Mouse (Mus musculus): ENCODE results near the gene Lrrc66. TPM values are rescaled to one million over a fixed set of nuclear protein-coding genes. Genes with fewer than 3 reads are reported as not detected.

Gene Lrrc66
- total RNA-seq (2017), result not detected in 2 replicates

DNA sequence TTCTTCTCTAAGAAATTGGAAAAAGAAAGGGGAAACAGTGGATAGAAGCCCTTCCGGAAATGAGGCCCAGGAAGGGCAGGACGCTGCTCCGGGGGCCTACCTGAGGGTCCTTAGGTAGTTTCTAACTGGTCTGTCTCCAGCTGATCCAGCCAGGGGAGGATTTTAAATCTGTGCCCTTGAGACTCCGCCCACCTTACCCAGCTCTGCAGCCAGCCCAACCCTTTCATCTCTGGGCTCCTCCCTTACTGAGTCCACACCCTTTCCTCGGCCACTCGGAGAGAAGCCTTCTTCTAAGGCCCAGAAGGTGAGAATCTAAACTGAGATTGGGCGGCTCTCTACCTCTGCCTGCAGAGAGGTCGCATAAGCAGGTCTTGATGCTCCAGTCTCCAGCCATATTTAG lies at the start of gene Lrrc66:
Gene Lrrc66, minus strand, starts transcription at position 236 of the 400 bp plus-strand sequence.
- no peak for ATAC-seq (ENCODE audit: extremely low read depth, insufficient number of reproducible peaks, low FRiP score, poor library complexity, severe bottlenecking)

DNA sequence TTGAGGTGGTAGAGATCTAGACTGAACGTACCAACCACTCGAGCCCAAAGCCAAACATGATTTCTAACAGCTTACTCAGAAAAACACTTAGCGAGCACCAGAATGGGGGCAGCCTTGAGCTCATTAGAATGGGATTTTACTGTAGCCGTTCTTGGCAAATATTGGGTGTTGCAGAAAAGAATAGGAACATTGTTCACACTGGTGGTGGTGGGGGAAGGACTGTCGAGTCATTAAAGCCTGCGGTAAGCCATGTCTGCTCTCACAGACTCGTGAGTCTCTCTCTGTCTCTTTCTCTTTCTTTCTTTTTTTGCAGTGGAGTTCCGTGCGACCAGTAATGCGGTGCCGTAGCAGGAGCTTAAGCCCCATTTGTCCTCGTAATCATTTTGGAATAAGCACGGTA lies 44.3 kb upstream of the Lrrc66 start:
- ATAC-seq (ENCODE audit: extremely low read depth, insufficient number of reproducible peaks, low FRiP score, poor library complexity, severe bottlenecking), result no peak

DNA sequence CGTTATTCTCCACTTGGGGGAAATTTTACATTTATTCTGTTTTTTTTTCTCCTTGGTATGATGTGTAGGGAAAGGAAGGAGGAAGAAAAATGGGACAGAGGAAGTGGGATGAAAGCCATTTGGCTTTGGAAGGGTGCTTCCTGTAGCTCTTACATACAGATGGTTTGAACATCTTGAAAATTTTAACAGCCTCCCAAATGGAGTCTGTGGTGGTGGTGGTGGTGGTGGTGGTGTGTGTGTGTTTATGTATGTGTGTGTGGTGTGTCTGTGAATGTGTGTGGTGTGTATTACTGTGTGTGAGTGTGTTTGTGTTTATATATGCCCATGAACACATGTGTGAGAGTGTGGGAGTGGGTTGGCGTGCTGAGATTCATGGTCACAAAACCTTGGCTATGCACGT lies 43.3 kb upstream of the Lrrc66 start:
- no peak for ATAC-seq (ENCODE audit: extremely low read depth, insufficient number of reproducible peaks, low FRiP score, poor library complexity, severe bottlenecking)

DNA sequence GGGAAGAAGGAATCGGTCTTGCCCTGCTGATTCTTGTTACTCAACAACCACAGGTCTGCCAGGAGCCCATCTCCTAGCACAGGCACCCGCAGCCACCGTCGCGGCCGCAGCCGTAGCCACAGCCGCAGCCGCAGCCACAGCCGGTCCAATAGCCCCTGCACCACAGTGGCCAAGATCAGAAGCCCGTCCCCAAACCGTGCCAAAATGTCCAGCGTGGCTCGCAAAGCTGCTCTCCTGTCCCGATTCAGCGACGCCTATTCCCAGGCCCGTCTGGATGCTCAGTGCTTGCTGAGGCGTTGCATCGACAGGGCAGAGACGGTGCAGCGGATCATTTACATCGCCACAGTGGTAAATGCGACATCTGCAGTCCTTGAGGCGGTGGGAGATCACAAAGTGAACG lies 37.1 kb upstream of the Lrrc66 start:
- no peak for ATAC-seq (ENCODE audit: extremely low read depth, insufficient number of reproducible peaks, low FRiP score, poor library complexity, severe bottlenecking)

DNA sequence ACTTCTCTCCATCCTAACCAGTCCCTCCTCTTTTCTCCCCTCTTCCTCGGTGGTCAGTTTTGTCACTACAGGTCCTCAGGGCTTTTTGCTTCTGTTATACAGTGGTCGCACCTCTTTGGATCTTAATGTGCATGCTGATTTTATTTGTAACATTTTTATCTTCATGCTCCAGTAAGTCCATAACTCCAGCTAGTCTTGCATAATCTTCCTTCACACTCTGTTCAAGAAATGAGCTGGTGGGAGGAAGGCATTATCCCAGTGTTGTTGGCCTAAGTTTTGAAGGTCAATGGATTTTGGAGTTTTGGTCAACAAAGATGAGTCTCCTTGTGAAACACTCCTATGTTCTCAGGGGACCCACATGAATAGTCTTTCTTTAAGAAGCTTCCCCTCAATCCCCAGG lies 35.6 kb upstream of the Lrrc66 start:
- ATAC-seq (ENCODE audit: extremely low read depth, insufficient number of reproducible peaks, low FRiP score, poor library complexity, severe bottlenecking), result no peak

DNA sequence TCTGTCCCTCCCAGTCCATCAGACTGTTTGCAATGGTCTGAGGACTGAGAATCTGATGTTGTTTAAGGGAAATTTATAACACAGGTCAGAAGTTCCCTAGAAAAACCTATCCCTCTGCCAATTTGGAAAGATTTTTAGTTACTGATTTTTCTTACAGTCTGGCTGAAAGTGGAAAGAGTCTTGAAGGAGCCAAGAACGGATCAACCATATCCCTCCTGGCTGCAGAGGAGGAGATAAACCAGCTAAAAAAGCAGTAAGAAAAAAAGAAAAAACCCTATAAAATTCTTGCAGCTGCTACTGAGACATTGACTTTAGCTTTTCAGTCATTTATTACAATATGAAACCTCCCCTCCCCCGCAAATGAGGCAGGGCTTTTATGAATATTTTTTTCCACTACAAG lies 34.4 kb upstream of the Lrrc66 start:
- no peak for ATAC-seq (ENCODE audit: extremely low read depth, insufficient number of reproducible peaks, low FRiP score, poor library complexity, severe bottlenecking)

DNA sequence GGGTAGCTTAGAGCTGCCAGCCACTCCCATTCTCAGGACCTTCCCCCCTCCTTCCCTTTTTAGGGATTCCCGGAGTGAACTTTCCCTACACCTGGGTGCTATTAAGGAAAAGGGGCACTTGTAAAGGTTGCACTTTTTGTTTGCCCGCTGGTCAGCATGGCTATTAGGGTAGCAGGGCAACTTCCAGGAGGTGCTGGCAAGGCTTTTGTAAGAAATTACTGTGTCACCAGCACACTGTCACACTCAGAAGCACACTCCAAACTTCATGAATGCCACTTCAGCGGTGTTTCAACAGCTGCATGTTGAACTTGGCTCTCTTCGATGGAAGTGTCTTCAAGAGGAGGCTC lies 19.5 kb upstream of the Lrrc66 start:
- no peak for ATAC-seq (ENCODE audit: extremely low read depth, insufficient number of reproducible peaks, low FRiP score, poor library complexity, severe bottlenecking)

DNA sequence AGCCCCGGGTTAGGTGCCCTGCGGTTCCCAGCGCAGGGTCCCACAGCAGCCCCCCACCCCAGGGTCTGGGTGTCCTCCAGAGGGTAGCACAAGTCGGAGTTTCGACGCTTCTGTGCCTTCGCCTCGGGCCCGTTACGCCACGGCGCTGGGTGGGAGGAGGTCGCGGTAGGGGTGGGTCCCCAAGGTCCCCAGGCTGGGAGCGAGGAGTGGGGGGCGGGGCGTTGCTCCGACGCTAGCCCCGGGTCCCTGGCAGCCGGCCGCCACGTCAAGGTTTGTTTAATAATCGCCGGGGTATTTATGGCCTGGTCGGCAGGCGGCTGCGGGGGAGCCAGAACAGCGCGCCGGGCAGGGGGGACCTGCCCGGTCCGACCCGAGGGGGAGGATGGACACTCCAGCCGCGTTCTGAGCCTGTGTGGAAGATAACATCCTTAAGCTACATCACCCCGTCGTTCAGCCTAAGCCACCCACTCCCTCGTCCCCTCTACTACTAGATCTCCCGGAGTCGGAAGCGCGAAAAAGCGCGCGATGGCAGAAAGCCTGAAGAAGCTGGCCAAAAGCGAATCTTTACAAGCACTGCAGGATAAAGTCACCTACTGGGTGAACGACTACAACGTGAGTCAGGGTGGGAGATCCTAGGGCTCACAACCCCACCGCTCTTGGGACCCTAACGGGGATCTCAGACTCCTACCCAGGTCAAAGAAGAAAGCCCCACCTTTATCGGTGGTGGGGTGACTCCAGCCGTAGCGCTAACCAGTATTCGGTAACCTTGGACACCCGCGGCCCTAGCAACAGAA lies 18.9 kb upstream of the Lrrc66 start, which contains the start of gene Spata18:
Gene Spata18, plus strand, starts transcription at position 319 of the 794 bp plus-strand sequence.
- ATAC-seq (ENCODE audit: extremely low read depth, insufficient number of reproducible peaks, low FRiP score, poor library complexity, severe bottlenecking), result no peak

DNA sequence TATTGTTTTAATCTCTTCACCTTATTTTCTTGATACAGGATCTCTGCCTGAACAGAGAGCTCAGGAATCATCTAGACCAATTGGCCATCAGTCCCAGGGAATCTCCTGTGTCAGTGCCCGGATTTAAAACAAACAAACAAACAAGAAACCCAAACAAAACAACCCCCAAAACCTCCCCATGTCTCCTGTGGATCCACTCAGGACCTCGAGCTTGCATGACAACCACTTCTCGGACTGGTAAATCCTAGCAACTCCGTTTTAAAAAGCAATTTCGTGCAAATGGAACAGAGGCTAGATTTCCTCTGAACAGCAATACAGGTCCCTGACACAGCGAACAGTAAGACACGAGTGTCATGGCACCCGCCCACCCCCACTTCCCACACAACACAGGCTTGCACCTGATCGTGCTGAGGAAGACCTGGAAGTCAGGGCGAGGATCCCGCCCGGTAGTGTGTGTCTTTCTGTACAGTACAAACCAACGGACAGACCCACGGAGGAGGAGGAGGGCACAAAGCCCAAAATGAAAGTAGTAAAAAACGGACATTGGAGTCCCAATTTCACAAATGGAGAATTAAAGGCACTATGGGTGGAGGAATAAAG lies 18.1 kb upstream of the Lrrc66 start:
- no peak for ATAC-seq (ENCODE audit: extremely low read depth, insufficient number of reproducible peaks, low FRiP score, poor library complexity, severe bottlenecking)

DNA sequence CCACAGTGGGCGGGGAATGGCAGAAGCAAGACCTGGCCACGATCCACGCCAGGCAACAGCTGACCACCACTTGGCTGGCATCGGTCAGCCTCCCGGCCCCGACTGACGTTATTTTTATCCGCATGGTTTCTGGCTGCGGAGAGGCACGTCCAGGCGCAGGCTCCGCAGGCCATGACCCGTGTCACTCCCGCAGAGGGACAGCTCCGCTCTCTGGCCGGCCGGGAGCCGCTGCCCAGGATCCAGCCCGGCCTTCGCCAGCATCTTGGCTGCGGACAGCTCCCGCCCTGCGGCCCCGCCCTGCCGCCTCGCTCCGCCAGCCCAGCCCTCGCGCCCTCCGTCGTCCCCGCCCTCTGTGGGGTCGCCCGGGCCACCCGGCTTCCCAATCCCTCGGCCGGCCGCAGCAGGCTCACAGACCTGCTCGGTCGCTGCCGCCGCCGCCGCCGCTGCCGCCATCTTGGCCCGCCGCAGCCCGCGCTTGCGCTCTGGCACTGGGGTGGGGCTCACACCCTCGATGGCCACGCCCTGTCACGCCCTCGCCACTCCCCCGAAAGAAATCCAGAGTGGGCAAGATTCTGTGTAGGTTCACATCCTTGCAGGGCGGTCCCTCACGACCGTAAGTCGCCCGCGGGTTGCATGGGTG lies 15.1 kb upstream of the Lrrc66 start, which contains the start of gene Sgcb:
Gene Sgcb, minus strand, starts transcription at position 530 of the 640 bp plus-strand sequence.
- ATAC-seq (ENCODE audit: extremely low read depth, insufficient number of reproducible peaks, low FRiP score, poor library complexity, severe bottlenecking), result peak; percentile 59

DNA sequence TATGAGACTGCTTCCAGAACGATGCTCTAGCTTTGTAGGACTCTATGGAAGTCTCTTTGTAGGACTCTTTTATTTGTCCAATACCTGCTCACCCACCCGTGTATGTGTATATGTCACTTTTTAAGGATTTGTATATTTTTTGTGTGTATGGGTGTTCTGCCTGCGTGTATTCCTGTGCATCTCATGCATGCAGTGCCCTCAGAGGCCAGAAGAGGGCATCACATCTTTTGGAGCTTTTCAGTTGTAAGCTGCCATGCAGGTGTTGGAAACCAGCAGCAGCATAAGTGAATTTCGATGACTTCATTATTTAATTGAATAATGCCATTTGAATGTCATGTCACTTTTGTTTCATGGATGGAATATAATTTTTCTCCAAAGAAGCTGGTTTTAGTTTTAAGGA lies 9.8 kb upstream of the Lrrc66 start:
- ATAC-seq (ENCODE audit: extremely low read depth, insufficient number of reproducible peaks, low FRiP score, poor library complexity, severe bottlenecking), result no peak

DNA sequence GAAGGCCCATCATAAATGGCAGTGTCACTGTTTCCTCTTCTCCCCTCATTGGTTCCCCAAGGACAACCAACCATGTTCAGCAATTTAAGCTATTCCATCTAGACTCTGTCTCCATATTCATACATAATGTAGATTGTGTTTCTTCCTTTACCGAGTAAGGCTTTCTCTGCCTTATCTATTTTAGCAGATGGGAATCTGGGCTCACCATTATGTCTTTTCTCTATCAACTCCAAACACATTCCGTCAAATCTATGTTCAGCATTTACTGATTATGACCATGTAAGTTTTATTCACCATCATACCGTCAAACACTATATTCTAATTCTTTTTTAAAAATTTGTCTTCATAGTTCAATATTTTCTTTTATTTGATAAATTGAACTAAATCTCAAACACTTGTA lies 8.7 kb upstream of the Lrrc66 start:
- no peak for ATAC-seq (ENCODE audit: extremely low read depth, insufficient number of reproducible peaks, low FRiP score, poor library complexity, severe bottlenecking)

DNA sequence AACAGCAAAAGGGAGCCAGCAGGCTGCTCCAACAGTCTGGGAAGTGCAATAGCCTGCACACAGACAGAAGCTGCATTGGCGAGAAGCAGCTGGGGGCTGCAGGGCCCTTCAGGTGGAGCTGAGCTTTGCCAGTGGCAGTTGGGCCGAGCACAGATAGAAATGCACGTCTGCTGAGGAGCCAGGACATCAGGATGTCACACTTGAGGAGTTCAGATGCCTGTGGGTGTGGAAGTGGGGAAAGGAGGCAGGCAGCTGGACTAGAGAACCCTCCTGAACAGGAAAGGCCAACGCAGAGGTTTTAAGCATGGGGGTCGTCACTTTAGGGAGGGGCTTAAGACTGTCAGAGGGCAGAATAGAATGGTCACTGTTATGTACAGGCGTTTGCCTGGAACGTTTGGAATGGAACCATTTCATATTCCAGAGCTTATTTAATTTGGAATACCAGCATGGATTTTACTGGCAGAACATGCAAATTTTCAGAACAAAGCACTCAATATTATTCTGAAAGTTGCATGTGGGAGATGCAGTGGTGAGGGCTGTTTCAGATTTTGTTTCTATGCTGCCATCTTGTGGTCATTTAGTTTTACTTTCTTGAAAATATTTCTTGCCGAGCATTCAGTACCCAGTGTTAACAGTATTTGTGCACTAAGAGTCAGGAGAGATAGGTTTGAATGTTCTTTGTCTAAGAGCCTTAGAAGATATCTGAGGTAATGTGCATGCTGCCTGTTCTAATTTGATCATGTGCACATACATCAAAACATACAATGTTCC lies 5.2 kb upstream of the Lrrc66 start:
- no peak for ATAC-seq (ENCODE audit: extremely low read depth, insufficient number of reproducible peaks, low FRiP score, poor library complexity, severe bottlenecking)

DNA sequence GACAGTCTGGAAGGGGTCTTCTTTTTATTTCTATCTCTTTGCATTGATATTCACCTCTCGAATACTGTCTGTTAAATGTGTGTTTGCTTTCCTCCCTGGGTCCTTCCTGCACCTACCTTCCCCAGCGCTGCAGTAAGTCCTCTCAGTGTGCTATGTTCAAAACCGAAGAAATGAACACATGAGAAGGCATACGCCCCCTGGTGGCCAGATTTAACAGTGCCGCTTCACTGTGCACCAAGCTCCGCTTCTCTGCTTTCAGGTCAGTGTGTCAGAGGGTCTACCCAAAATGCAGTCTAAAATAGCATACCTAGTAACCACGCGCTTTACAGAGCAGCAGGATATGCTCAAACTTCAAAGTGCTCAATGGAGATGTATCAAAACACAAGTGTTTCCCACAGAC lies 815 bp upstream of the Lrrc66 start:
- peak; percentile 33; the same call in 1 of the 2 replicates for ATAC-seq (ENCODE audit: extremely low read depth, insufficient number of reproducible peaks, low FRiP score, poor library complexity, severe bottlenecking)

DNA sequence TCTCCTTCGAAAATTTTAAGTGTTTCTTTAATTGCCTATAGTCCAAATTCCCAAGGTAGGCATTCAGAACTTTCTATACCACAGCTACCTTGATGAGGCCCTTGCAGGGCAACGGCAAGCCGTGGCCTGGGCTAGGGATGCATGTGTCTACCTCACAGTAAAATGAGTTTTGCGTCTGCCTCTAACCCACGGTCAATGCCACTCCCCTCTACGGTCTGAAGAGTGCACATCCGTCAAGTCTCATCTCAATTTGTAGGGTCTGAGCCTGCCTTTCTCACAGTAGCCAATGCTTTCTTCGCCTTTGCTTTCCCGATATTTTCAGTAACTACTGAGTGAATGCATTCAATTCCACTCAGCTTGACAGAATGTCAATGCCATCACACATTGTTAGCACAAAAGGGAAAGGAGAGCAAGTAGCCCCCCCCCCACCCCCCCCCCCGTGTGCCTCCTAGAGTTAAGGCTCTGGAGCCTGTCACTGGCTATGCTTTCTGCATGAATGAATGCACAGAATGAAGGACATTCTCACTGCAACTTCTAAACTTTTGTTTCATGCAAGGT lies 1.2 kb downstream of the Lrrc66 start:
- no peak for ATAC-seq (ENCODE audit: extremely low read depth, insufficient number of reproducible peaks, low FRiP score, poor library complexity, severe bottlenecking)

DNA sequence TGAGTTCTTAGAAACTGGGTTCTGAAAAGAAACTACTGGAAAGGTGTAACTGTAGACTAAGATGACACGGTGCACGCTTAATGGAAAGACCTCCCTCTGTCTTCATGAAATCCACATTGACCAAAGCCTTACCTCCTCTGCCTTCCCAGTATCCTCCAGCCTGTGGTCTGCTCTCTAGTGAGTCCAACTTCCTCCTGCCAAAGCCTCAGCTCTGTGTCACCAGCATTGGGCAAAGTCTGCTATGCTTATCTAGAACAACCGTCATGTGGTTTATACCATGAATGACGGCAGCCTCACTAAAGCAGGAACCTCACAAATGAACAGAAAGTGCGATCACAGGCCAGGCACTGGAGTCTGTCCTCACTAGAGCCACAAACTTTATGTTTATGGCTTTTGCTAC lies 2.2 kb downstream of the Lrrc66 start:
- ATAC-seq (ENCODE audit: extremely low read depth, insufficient number of reproducible peaks, low FRiP score, poor library complexity, severe bottlenecking), result no peak

DNA sequence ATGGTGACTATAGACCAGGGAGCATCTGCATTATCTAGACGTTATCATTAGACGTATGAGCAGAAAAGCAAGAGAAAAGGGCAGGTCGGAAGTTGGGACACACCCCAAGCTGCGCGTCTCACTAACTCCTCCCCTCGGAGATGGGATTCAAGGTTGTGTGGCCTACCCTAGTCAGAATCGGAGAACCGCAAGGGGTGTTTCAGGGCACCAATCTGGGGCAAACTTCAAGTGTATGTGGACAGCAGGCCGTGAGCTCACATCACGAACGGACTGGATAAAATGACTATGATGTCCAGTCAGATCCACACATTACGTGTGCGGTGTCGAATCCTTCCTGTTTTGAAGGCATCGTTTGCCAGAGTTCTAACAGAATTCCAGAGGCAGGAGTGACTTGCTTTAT lies 4.3 kb downstream of the Lrrc66 start:
- no peak for ATAC-seq (ENCODE audit: extremely low read depth, insufficient number of reproducible peaks, low FRiP score, poor library complexity, severe bottlenecking)

DNA sequence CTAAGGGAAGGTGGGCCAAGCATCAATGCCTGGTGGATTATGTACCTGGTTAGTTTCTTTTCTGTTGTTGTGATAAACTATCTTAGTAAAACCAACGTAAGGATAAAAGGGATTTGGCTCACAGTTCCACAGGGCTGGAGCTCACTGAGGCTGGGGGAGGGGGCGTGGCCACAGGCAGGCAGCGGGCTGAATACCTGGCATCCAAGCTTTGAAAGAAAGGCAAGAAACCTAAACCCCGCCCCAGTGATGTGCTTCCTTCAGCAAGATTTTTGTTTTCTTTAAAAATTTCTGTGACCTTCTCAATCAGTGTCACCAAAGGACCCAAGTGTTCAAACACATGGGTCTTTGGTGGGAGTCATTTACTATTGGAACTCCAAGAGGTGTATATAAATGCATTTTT lies 4.8 kb downstream of the Lrrc66 start:
- ATAC-seq (ENCODE audit: extremely low read depth, insufficient number of reproducible peaks, low FRiP score, poor library complexity, severe bottlenecking), result no peak

DNA sequence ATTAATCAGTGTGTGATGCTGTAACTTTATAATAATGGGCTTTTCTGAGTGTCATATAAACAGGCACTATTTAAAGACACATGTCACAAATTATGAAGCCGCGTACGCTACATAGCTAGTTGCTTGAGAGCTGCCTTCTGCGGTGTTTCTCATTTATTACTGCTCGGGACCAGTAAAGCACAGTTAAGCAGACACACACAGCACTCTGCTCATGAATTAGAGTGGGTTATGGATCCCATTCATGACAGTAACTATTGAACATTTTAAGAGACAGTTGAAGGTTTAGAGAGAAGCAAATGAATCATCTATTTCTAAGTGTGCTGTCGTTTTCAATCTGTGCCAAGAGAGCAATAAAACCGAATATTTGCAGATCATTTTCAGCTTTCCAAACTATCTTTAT lies 5.5 kb downstream of the Lrrc66 start:
- ATAC-seq (ENCODE audit: extremely low read depth, insufficient number of reproducible peaks, low FRiP score, poor library complexity, severe bottlenecking), result no peak

Data from neutrophil, adult 5-6 weeks (primary cell).